Mouse (Mus musculus) forebrain, embryonic 16.5 days (tissue): Measurements from ENCODE around the gene Pitpnc1. TPM values are rescaled to one million over a fixed set of nuclear protein-coding genes. Genes with fewer than 3 reads are reported as not detected.

Experiments used
- ATAC-seq: fragments of 200-750 bp; cut with Nextera tagmentation; 2 replicates; pipeline ENCODE4 v1.8.0; 2017; ENCODE audit warnings: mild to moderate bottlenecking, moderate library complexity
- H3K27ac ChIP-seq: fragments of 300-500 bp; sonication (generic); 2 replicates; pipeline ENCODE4 v1.5.1; 2014; ENCODE audit warnings: low read length, control low read depth
- H3K27me3 ChIP-seq: fragments of 300-500 bp; sonication (generic); replicated peaks from 2 replicates; pipeline ENCODE4 v1.6.1; 2014; ENCODE audit warnings: low read length; ENCODE audit not compliant: control insufficient read depth, insufficient read depth
- H3K36me3 ChIP-seq: fragments of 300-500 bp; sonication (generic); 2 replicates; pipeline ENCODE4 v1.6.1; 2014; ENCODE audit not compliant: control insufficient read depth, insufficient read depth
- H3K4me1 ChIP-seq: fragments of 300-500 bp; sonication (generic); replicated peaks from 2 replicates; pipeline ENCODE4 v1.6.1; 2014; ENCODE audit warnings: low read length; ENCODE audit not compliant: control insufficient read depth, insufficient read depth
- H3K4me2 ChIP-seq: fragments of 300-500 bp; sonication (generic); 2 replicates; pipeline ENCODE4 v1.6.1; 2014; ENCODE audit warnings: mild to moderate bottlenecking, low read length, control low read depth
- H3K4me3 ChIP-seq: fragments of 300-500 bp; sonication (generic); replicated peaks from 2 replicates; pipeline ENCODE4 v1.5.1; 2014; ENCODE audit warnings: mild to moderate bottlenecking, low read length, control low read depth
- H3K9ac ChIP-seq: fragments of 300-500 bp; sonication (generic); replicated peaks from 2 replicates; pipeline ENCODE4 v1.6.1; 2014; ENCODE audit warnings: low read depth, low read length, control low read depth
- H3K9me3 ChIP-seq: fragments of 300-500 bp; sonication (generic); 2 replicates; pipeline ENCODE4 v1.6.1; 2016; ENCODE audit warnings: low read length; ENCODE audit not compliant: control insufficient read depth
- WGBS: fragments of 180-500 bp; shearing (Covaris S2); extraction: QIAGEN DNeasy Blood & Tissue Kit; methylation state at CpG from one replicate; pipeline ENCODE4 v1.1.7; 2014; 5-methylcytosine and 5-hydroxymethylcytosine counted together
- polyA plus RNA-seq: library from polyadenylated mRNA; unstranded; fragments of >200 nt; fragmentation: Nextera tagmentation; extraction: Ambion mirVana; gene quantifications from 2 replicates; pipeline ENCODE4 v1.2.1, GENCODE M21; 2015

Gene Pitpnc1
- polyA plus RNA-seq, 1 experiment from 2014 or later, result 51.6 TPM

GRCm38 (mm10) chr11:107405606-107406333, 64.7 kb downstream of the Pitpnc1 start:
- 93% methylated on average over 11 of the region's 11 CpGs for WGBS
- no peak overlapping the region for H3K4me3 ChIP-seq
- no peaks in the 10 kb centered on the region for H3K4me1 ChIP-seq
- no peaks in the 10 kb centered on the region for H3K36me3 ChIP-seq
- H3K9me3 ChIP-seq, result no peaks in the 10 kb centered on the region
- H3K27ac ChIP-seq, result no peak overlapping the region
- no peak overlapping the region for H3K9ac ChIP-seq
- no peak overlapping the region for H3K4me2 ChIP-seq
- ATAC-seq, result no peak
- no peaks in the 10 kb centered on the region for H3K27me3 ChIP-seq

- no peaks in the 10 kb centered on the region for H3K4me1 ChIP-seq
- no peak overlapping the region for H3K9ac ChIP-seq
- H3K27me3 ChIP-seq, result no peaks in the 10 kb centered on the region
- H3K9me3 ChIP-seq, result no peaks in the 10 kb centered on the region
- no peak overlapping the region for H3K27ac ChIP-seq
- H3K4me3 ChIP-seq, result no peak overlapping the region
- H3K4me2 ChIP-seq, result no peak overlapping the region
- WGBS, result 87% methylated on average over 10 of the region's 10 CpGs
- ATAC-seq, result no peak
- no peaks in the 10 kb centered on the region for H3K36me3 ChIP-seq
Measured at GRCm38 (mm10) chr11:107403309-107403708, 67.2 kb downstream of the Pitpnc1 start.

DNA sequence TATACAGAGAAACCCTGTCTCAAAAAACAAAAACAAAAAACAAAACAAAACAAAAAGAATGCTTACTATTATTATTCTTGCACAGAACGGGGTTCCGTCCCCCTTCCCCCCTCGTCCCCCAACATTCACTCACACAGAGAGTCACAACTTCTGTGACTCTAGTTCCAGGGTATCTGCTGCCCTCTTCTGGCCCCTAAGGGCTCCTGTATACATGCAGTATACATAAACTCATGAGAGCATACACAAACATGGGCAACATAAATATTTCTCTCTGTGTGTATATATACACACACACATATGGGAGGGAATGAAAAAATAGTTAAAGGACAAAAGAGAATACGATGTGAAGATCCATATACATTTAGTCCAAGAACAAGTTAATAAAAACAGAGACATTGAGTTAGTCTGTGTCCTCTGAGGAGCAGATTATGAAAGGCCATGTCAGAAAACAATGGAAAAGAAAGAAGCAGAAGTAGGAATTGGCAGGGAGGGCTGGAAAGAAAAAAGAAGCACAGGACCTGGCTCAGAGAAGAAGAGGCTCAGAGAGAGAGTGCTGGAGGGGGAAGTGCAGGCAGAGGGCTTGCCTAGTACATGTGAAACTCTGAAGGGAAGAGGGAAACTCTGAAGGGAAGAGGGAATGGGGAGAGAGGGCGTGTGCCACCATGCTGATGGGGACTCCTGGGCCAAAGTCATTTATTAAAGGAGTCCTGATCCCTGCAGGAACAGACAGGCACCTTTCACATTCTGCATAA, 68.5 kb downstream of the Pitpnc1 start:
- 95% methylated on average over 5 of the region's 5 CpGs for WGBS

GRCm38 (mm10) chr11:107400826-107401225, 69.7 kb downstream of the Pitpnc1 start:
- Histone ChIP-seq H3K9ac (no peak overlapping the region), H3K4me2 (no peak overlapping the region), H3K9me3 (no peaks in the 10 kb centered on the region), H3K36me3 (no peaks in the 10 kb centered on the region), H3K27ac (no peak overlapping the region), H3K4me3 (no peak overlapping the region), H3K27me3 (no peaks in the 10 kb centered on the region), H3K4me1 (no peaks in the 10 kb centered on the region)
- no peak for ATAC-seq
- 67% methylated on average over 7 of the region's 7 CpGs for WGBS

More for the DNA sequence above, 68.5 kb downstream of the Pitpnc1 start:
- H3K36me3 ChIP-seq, result no peaks in the 10 kb centered on the region
- ATAC-seq, result no peak
- no peaks in the 10 kb centered on the region for H3K9me3 ChIP-seq
- H3K4me2 ChIP-seq, result no peak overlapping the region
- no peaks in the 10 kb centered on the region for H3K27me3 ChIP-seq
- H3K4me1 ChIP-seq, result no peaks in the 10 kb centered on the region
- H3K9ac ChIP-seq, result no peak overlapping the region
- H3K27ac ChIP-seq, result no peak overlapping the region
- no peak overlapping the region for H3K4me3 ChIP-seq

DNA sequence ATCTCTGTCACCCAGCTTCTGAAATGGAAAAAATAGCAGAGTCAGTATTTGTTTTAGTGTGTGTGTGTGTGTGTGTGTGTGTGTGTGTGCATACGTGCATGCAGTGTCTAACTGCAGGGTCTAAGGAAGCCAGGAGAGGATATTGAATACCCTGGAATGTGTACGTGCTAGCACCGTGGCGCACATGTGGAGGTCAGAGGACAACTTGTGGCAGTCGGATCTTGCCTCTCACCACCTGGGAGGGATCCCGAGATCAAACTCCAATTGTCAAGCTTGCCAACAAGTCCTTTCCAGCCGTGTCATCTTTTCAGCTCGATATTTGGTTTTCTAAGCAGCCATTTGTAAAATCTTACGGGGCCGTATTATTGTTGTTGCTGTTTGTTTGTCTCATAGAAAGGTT, 70.5 kb downstream of the Pitpnc1 start:
- no peaks in the 10 kb centered on the region for H3K9me3 ChIP-seq
- H3K9ac ChIP-seq, result no peak overlapping the region
- H3K4me3 ChIP-seq, result no peak overlapping the region
- H3K36me3 ChIP-seq, result no peaks in the 10 kb centered on the region
- no peaks in the 10 kb centered on the region for H3K4me1 ChIP-seq
- no peak overlapping the region for H3K27ac ChIP-seq
- no peaks in the 10 kb centered on the region for H3K27me3 ChIP-seq
- H3K4me2 ChIP-seq, result no peak overlapping the region
- 78% methylated on average over 10 of the region's 10 CpGs for WGBS
- no peak for ATAC-seq

- no peak overlapping the region for H3K27ac ChIP-seq
- 78% methylated on average over 10 of the region's 10 CpGs for WGBS
Measured at GRCm38 (mm10) chr11:107397326-107397998, 73.0 kb downstream of the Pitpnc1 start.

DNA sequence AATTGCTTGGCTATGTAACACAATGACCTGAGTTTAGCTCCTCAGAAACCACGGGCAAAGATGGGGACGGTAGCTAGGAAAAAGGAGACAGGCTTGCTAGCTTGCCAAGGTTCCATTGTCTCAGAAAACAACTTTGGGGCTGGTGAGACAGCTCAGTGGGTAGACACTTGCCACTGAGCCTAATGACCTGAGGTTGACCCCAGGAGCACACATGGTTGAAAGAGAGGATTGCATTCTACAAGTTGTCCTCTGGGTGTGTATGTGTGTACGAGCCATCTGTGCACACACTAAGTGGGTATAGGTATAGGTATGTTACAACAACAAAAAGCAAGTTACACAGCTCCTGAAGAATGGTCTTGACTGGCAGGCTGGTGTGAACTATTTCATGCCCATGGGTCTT, 76.3 kb downstream of the Pitpnc1 start:
- no peak for ATAC-seq
- Histone ChIP-seq H3K4me2 (no peak overlapping the region), H3K9ac (no peak overlapping the region), H3K27ac (no peak overlapping the region), H3K4me3 (no peak overlapping the region), H3K9me3 (no peaks in the 10 kb centered on the region), H3K4me1 (peaks cover 25% of the 10 kb centered on the region), H3K27me3 (no peaks in the 10 kb centered on the region), H3K36me3 (no peaks in the 10 kb centered on the region)
- 77% methylated on average over 3 of the region's 3 CpGs for WGBS

More at GRCm38 (mm10) chr11:107397326-107397998, 73.0 kb downstream of the Pitpnc1 start:
- H3K4me3 ChIP-seq, result no peak overlapping the region
- no peaks in the 10 kb centered on the region for H3K27me3 ChIP-seq
- H3K9ac ChIP-seq, result no peak overlapping the region
- H3K4me1 ChIP-seq, result 0 out of 2 replicates have a peak, but pooled peaks cover 3% of the 10 kb centered on the region
- no peak overlapping the region for H3K4me2 ChIP-seq
- H3K9me3 ChIP-seq, result no peaks in the 10 kb centered on the region
- H3K36me3 ChIP-seq, result no peaks in the 10 kb centered on the region
- no peak for ATAC-seq

- no peak for ATAC-seq
- 67% methylated on average over 12 of the region's 12 CpGs for WGBS
Measured at GRCm38 (mm10) chr11:107393828-107394165, 76.7 kb downstream of the Pitpnc1 start.

GRCm38 (mm10) chr11:107393154-107393827, 77.2 kb downstream of the Pitpnc1 start:
- Histone ChIP-seq H3K4me3 (no peak overlapping the region), H3K36me3 (no peaks in the 10 kb centered on the region), H3K4me1 (peaks cover 33% of the 10 kb centered on the region), H3K27me3 (no peaks in the 10 kb centered on the region), H3K27ac (no peak overlapping the region), H3K9me3 (no peaks in the 10 kb centered on the region), H3K4me2 (no peak overlapping the region), H3K9ac (no peak overlapping the region)
- no peak for ATAC-seq
- whole genome bisulfite sequencing, result 90% methylated on average over 7 of the region's 7 CpGs

More at GRCm38 (mm10) chr11:107393828-107394165, 76.7 kb downstream of the Pitpnc1 start:
- no peak overlapping the region for H3K4me3 ChIP-seq
- no peak overlapping the region for H3K4me2 ChIP-seq
- no peaks in the 10 kb centered on the region for H3K27me3 ChIP-seq
- no peaks in the 10 kb centered on the region for H3K36me3 ChIP-seq
- no peak overlapping the region for H3K9ac ChIP-seq
- no peaks in the 10 kb centered on the region for H3K9me3 ChIP-seq
- peaks cover 29% of the 10 kb centered on the region for H3K4me1 ChIP-seq
- no peak overlapping the region for H3K27ac ChIP-seq
